Mouse (Mus musculus): ENCODE measurements around the gene Cerkl. TPM values are rescaled to one million over a fixed set of nuclear protein-coding genes. Genes with fewer than 3 reads are reported as not detected.

Gene Cerkl
- polyA plus RNA-seq, 2 experiments: 0.34 to 1.7 TPM

GRCm38 (mm10) chr2:79410247-79410902 is 46.2 kb downstream of the Cerkl start:
- Histone ChIP-seq H3K4me3 (replicated peaks; ENCODE audit: low read length) (no peak overlapping the region), H3K4me2 (replicated peaks; ENCODE audit: low read depth, low read length, severe bottlenecking) (no peak overlapping the region), H3K27ac (replicated peaks; ENCODE audit: low read depth, low read length) (no peak overlapping the region), H3K36me3 (ENCODE audit: control insufficient read depth, insufficient read depth, low read length) (no peaks in the 10 kb centered on the region), H3K9ac (ENCODE audit: low read depth, low read length, severe bottlenecking) (no peak overlapping the region), H3K27me3 (ENCODE audit: control insufficient read depth, insufficient read depth, low read length) (no peaks in the 10 kb centered on the region), H3K4me1 (ENCODE audit: control insufficient read depth, insufficient read depth, low read length) (no peaks in the 10 kb centered on the region), H3K9me3 (ENCODE audit: control insufficient read depth, low read length) (no peaks in the 10 kb centered on the region)
- DNase-seq (ENCODE audit: low spot score): no peak
- 69% methylated on average over 15 of the region's 15 CpGs for WGBS
- ATAC-seq (ENCODE audit: low FRiP score, low read depth): no peak
- no peak for TF ChIP-seq POLR2A (IDR thresholded peaks at IDR 0.05; ENCODE audit: borderline replicate concordance, extremely low read depth, insufficient read depth, insufficient read length)

DNA sequence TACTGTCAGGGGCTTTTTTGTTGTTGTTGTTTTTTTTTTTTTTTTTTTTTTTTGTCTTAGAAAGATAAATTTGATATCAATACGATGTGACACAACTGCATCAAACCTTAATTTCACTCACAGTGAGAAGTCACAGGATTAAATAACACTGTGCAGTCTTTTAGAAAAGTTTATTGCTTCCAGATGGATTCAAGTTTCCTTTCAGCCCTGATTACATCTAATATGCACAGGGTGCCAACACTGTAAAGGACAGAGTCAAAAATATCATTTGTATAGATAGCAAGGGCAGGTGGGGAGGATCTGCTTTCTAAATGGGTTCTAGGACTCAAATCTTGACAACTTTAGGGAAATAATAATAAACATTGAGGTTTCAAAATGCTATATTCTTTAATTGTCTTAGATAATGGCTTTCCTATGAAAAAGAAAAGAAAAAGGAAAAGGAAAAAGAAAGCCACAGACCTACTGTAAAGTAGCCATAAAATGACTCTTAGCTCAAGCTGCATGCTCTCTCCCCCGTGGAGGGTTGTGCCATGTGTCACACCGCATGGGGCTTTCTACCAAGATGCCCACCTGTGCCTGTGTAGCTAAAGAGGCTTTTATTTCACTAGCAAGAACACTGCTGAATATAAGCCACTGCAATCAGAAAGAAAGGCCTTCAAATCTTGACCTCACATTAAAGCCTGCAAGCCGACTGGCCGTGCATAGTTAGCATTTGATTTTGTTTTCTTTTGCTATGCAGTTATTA is 50.8 kb downstream of the Cerkl start:
- Histone ChIP-seq H3K9me3 (ENCODE audit: control insufficient read depth, low read length) (no peaks in the 10 kb centered on the region), H3K27me3 (ENCODE audit: control insufficient read depth, insufficient read depth, low read length) (no peaks in the 10 kb centered on the region), H3K4me3 (replicated peaks; ENCODE audit: low read length) (no peak overlapping the region), H3K4me1 (ENCODE audit: control insufficient read depth, insufficient read depth, low read length) (no peaks in the 10 kb centered on the region), H3K36me3 (ENCODE audit: control insufficient read depth, insufficient read depth, low read length) (no peaks in the 10 kb centered on the region), H3K4me2 (replicated peaks; ENCODE audit: low read depth, low read length, severe bottlenecking) (no peak overlapping the region), H3K9ac (ENCODE audit: low read depth, low read length, severe bottlenecking) (no peak overlapping the region), H3K27ac (replicated peaks; ENCODE audit: low read depth, low read length) (no peak overlapping the region)
- ATAC-seq (ENCODE audit: low FRiP score, low read depth) (no peak), DNase-seq (ENCODE audit: low spot score) (no peak)
- 52% methylated on average over 5 of the region's 5 CpGs for WGBS
- TF ChIP-seq POLR2A (IDR thresholded peaks at IDR 0.05; ENCODE audit: borderline replicate concordance, extremely low read depth, insufficient read depth, insufficient read length): no peak

- no peak overlapping the region for H3K9ac ChIP-seq (ENCODE audit: low read depth, low read length, severe bottlenecking)
- H3K4me3 ChIP-seq (replicated peaks; ENCODE audit: low read length): no peak overlapping the region
- no peaks in the 10 kb centered on the region for H3K36me3 ChIP-seq (ENCODE audit: control insufficient read depth, insufficient read depth, low read length)
- no peak for DNase-seq (ENCODE audit: low spot score)
- TF ChIP-seq POLR2A (IDR thresholded peaks at IDR 0.05; ENCODE audit: borderline replicate concordance, extremely low read depth, insufficient read depth, insufficient read length): no peak
- H3K27me3 ChIP-seq (ENCODE audit: control insufficient read depth, insufficient read depth, low read length): no peaks in the 10 kb centered on the region
- H3K4me1 ChIP-seq (ENCODE audit: control insufficient read depth, insufficient read depth, low read length): no peaks in the 10 kb centered on the region
- 75% methylated on average over 4 of the region's 4 CpGs for WGBS
- ATAC-seq (ENCODE audit: low FRiP score, low read depth): no peak
- H3K4me2 ChIP-seq (replicated peaks; ENCODE audit: low read depth, low read length, severe bottlenecking): no peak overlapping the region
- H3K9me3 ChIP-seq (ENCODE audit: control insufficient read depth, low read length): no peaks in the 10 kb centered on the region
- no peak overlapping the region for H3K27ac ChIP-seq (replicated peaks; ENCODE audit: low read depth, low read length)
These were observed 56.5 kb downstream of the Cerkl start for GRCm38 (mm10) chr2:79400045-79400444.

DNA sequence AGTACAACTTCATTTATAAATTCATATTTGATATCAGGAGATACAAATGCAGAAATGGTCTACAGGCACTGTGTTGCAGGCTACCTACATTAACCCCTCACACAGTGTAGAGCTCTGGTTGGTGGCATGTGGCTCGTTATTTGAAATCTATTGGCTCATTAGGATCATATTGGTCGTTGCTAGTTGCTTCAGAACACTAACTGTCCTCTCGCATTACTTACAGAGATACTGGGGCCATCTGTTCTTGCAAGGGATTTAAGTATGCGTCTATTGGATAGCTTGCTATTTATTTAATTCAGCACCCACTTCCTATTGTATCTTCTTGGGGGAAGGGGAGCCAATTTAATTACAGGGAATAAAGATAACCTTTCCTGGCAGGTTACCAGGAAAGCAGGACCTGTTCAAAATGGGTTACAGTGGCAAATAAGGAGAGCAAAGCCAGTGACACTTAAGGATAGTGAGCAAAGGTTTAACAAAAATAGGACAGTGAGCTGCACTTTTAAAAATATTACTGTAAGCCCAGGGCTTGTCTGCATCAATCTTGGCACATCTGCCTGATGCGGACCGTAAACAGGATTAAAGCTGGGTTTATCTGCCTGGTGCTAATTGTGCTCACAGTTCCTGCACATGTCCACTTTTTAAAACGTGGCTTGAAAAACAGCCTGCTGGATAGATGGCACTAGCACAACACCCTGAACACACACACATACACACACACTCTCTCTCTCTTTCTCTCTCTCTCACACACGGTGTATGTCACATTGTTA is 57.2 kb downstream of the Cerkl start:
- WGBS: 47% methylated on average over 8 of the region's 8 CpGs
- Histone ChIP-seq H3K27me3 (ENCODE audit: control insufficient read depth, insufficient read depth, low read length) (no peaks in the 10 kb centered on the region), H3K9ac (ENCODE audit: low read depth, low read length, severe bottlenecking) (no peak overlapping the region), H3K36me3 (ENCODE audit: control insufficient read depth, insufficient read depth, low read length) (no peaks in the 10 kb centered on the region), H3K4me2 (replicated peaks; ENCODE audit: low read depth, low read length, severe bottlenecking) (no peak overlapping the region), H3K9me3 (ENCODE audit: control insufficient read depth, low read length) (no peaks in the 10 kb centered on the region), H3K4me1 (ENCODE audit: control insufficient read depth, insufficient read depth, low read length) (no peaks in the 10 kb centered on the region), H3K4me3 (replicated peaks; ENCODE audit: low read length) (no peak overlapping the region), H3K27ac (replicated peaks; ENCODE audit: low read depth, low read length) (no peak overlapping the region)
- no peak for ATAC-seq (ENCODE audit: low FRiP score, low read depth)
- no peak for DNase-seq (ENCODE audit: low spot score)
- no peak for TF ChIP-seq POLR2A (IDR thresholded peaks at IDR 0.05; ENCODE audit: borderline replicate concordance, extremely low read depth, insufficient read depth, insufficient read length)

GRCm38 (mm10) chr2:79398831-79399230 is 57.8 kb downstream of the Cerkl start:
- Histone ChIP-seq H3K36me3 (ENCODE audit: control insufficient read depth, insufficient read depth, low read length) (no peaks in the 10 kb centered on the region), H3K4me1 (ENCODE audit: control insufficient read depth, insufficient read depth, low read length) (no peaks in the 10 kb centered on the region), H3K9me3 (ENCODE audit: control insufficient read depth, low read length) (no peaks in the 10 kb centered on the region), H3K27me3 (ENCODE audit: control insufficient read depth, insufficient read depth, low read length) (no peaks in the 10 kb centered on the region), H3K9ac (ENCODE audit: low read depth, low read length, severe bottlenecking) (no peak overlapping the region), H3K4me3 (replicated peaks; ENCODE audit: low read length) (no peak overlapping the region), H3K4me2 (replicated peaks; ENCODE audit: low read depth, low read length, severe bottlenecking) (no peak overlapping the region), H3K27ac (replicated peaks; ENCODE audit: low read depth, low read length) (no peak overlapping the region)
- WGBS: 82% methylated on average over 5 of the region's 5 CpGs
- DNase-seq (ENCODE audit: low spot score) (no peak), ATAC-seq (ENCODE audit: low FRiP score, low read depth) (no peak)
- no peak for TF ChIP-seq POLR2A (IDR thresholded peaks at IDR 0.05; ENCODE audit: borderline replicate concordance, extremely low read depth, insufficient read depth, insufficient read length)

All from limb, embryonic 14.5 days (tissue).